9 mouse cellular contexts compared by ENCODE assay signal in the genomic region with DNA sequence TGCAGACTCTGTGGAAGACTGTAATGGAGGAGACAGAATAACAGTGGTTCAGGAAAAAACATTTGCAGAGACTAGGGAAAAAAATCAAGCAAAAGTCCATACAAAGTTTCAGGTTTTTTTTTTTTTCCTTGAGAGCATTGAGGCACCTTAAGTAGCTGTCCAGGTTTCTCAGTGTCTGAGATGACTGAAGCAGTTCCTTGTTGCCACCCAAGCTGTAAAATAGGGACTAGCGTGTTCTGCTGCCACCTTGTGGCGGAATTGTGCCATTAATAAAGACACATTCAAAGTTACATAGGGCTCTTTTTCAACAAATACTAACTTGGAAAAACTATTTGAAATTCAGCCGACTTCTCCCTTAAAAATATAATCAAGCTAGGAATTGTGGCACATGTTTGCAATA. TPM values are rescaled to one million over a fixed set of nuclear protein-coding genes. Genes with fewer than 3 reads are reported as not detected.
DNase-seq lines count a peak whose midpoint lies in the region; ATAC-seq and TF ChIP-seq lines count a peak whose summit lies in the region.
"Had no signal": no experiment of that assay in that cellular context is flagged by ENCODE, and none has a peak within 500 bp of the region (broad histone marks: within the 10 kb centered on the region; RNA-seq: fewer than 3 reads in every experiment).

No protein-coding gene starts in this region.

- no peak for TF ChIP-seq POLR2A in brain, embryonic 14.5 days (IDR thresholded peaks at IDR 0.05; ENCODE audit: borderline replicate concordance, extremely low read depth, insufficient read depth, insufficient read length, poor library complexity, severe bottlenecking)
- TF ChIP-seq POLR2A in limb, embryonic 14.5 days (IDR thresholded peaks at IDR 0.05; ENCODE audit: borderline replicate concordance, extremely low read depth, insufficient read depth, insufficient read length): no peak

- no peaks in the 10 kb centered on the region for H3K36me3 ChIP-seq in midbrain, embryonic 10.5 days
- no peaks in the 10 kb centered on the region for H3K36me3 ChIP-seq in midbrain, embryonic 15.5 days (replicated peaks)
- no peaks in the 10 kb centered on the region for H3K36me3 ChIP-seq in limb, embryonic 14.5 days (ENCODE audit: control insufficient read depth, insufficient read depth, low read length)
- H3K36me3 ChIP-seq: heart, embryonic 13.5 days had no signal

- 0 out of 2 replicates have a peak, but pooled peaks cover 6% of the 10 kb centered on the region for H3K4me1 ChIP-seq in midbrain, embryonic 10.5 days
- peaks cover 2% of the 10 kb centered on the region; the same call in 1 of the 2 replicates for H3K4me1 ChIP-seq in midbrain, embryonic 15.5 days
- 0 out of 2 replicates have a peak, but pooled peaks cover 2% of the 10 kb centered on the region for H3K4me1 ChIP-seq in limb, embryonic 14.5 days (ENCODE audit: control insufficient read depth, insufficient read depth, low read length)

- no peak overlapping the region for H3K27ac ChIP-seq in midbrain, embryonic 10.5 days (replicated peaks)
- H3K27ac ChIP-seq in midbrain, embryonic 15.5 days: no peak overlapping the region
- no peak overlapping the region for H3K27ac ChIP-seq in limb, embryonic 14.5 days (replicated peaks; ENCODE audit: low read depth, low read length)
- H3K27ac ChIP-seq: heart, embryonic 13.5 days had no signal

- H3K4me2 ChIP-seq in midbrain, embryonic 15.5 days: no peak overlapping the region
- no peak overlapping the region for H3K4me2 ChIP-seq in limb, embryonic 14.5 days (replicated peaks; ENCODE audit: low read depth, low read length, severe bottlenecking)
- H3K4me2 ChIP-seq: heart, embryonic 13.5 days had no signal

- DNase-seq in midbrain, embryonic 10.5 days (ENCODE audit: low spot score): peak; percentile 54
- DNase-seq in brain, embryonic 14.5 days (ENCODE audit: low read depth): peak; percentile 86
- peak; percentile 41 for DNase-seq in fibroblast of lung, adult 2 months (ENCODE audit: low read depth)
- peak; percentile 64 to 85 for DNase-seq in kidney, adult 8-10 months
- peak; percentile 79 for DNase-seq in limb, embryonic 14.5 days (ENCODE audit: low spot score)
- peak; percentile 46 for DNase-seq in retina, adult 2 months (ENCODE audit: low read depth, low spot score)
- peak; percentile 71 for DNase-seq in thymus, postnatal 25 days

- 8% methylated on average over 3 of the region's 3 CpGs for WGBS in midbrain, embryonic 10.5 days
- WGBS in midbrain, embryonic 15.5 days: under 1% methylated on average over 3 of the region's 3 CpGs
- 3% methylated on average over 3 of the region's 3 CpGs for WGBS in limb, embryonic 14.5 days

- H3K9me3 ChIP-seq in midbrain, embryonic 10.5 days (replicated peaks): no peaks in the 10 kb centered on the region
- no peaks in the 10 kb centered on the region for H3K9me3 ChIP-seq in midbrain, embryonic 15.5 days
- H3K9me3 ChIP-seq in limb, embryonic 14.5 days (ENCODE audit: control insufficient read depth, low read length): no peaks in the 10 kb centered on the region
- H3K9me3 ChIP-seq: heart, embryonic 13.5 days had no signal

- H3K4me3 ChIP-seq in midbrain, embryonic 10.5 days: no peak overlapping the region
- no peak overlapping the region for H3K4me3 ChIP-seq in midbrain, embryonic 15.5 days
- no peak overlapping the region for H3K4me3 ChIP-seq in limb, embryonic 14.5 days (replicated peaks; ENCODE audit: low read length)
- H3K4me3 ChIP-seq: heart, embryonic 13.5 days had no signal

- ATAC-seq in midbrain, embryonic 15.5 days (replicated peaks): no peak
- ATAC-seq in limb, embryonic 14.5 days (ENCODE audit: low FRiP score, low read depth): no peak

- peak; percentile 74; the same call in 1 of the 2 replicates for TF ChIP-seq CTCF in brain, embryonic 14.5 days (IDR thresholded peaks at IDR 0.05; ENCODE audit: borderline replicate concordance, extremely low read depth, insufficient read depth, insufficient read length)

- H3K27me3 ChIP-seq in midbrain, embryonic 10.5 days (ENCODE audit: low read depth, poor library complexity, severe bottlenecking): no peaks in the 10 kb centered on the region
- H3K27me3 ChIP-seq in midbrain, embryonic 15.5 days (replicated peaks): no peaks in the 10 kb centered on the region
- no peaks in the 10 kb centered on the region for H3K27me3 ChIP-seq in limb, embryonic 14.5 days (ENCODE audit: control insufficient read depth, insufficient read depth, low read length)
- H3K27me3 ChIP-seq: heart, embryonic 13.5 days had no signal

- no peak overlapping the region for H3K9ac ChIP-seq in midbrain, embryonic 15.5 days
- no peak overlapping the region for H3K9ac ChIP-seq in limb, embryonic 14.5 days (ENCODE audit: low read depth, low read length, severe bottlenecking)
- H3K9ac ChIP-seq: heart, embryonic 13.5 days had no signal

RNA-seq across cellular contexts. Expression of gene Rnf20, which starts 4.8 kb away (rescaled TPM):
- 49.7 and 53.9 TPM in 2 replicates for polyA plus RNA-seq in midbrain, embryonic 10.5 days (2016; fragmentation: Nextera tagmentation; extraction: Ambion mirVana)
- polyA plus RNA-seq in midbrain, embryonic 15.5 days (2015; fragmentation: Nextera tagmentation; extraction: Ambion mirVana): 53.3 and 57.4 TPM in 2 replicates
- polyA plus RNA-seq in brain, embryonic 14.5 days (2012; rRNA removed): 53.8 and 64.7 TPM in 2 replicates
- polyA plus RNA-seq in limb, embryonic 14.5 days (2012; rRNA removed): 45.7 and 54.3 TPM in 2 replicates
- 54.5 and 59.4 TPM in 2 replicates for polyA plus RNA-seq in limb, embryonic 14.5 days (2014; fragmentation: Nextera tagmentation; extraction: Ambion mirVana)

RNA-seq across cellular contexts. Expression of gene Tmem246, which starts 29.3 kb away (rescaled TPM):
- polyA plus RNA-seq in midbrain, embryonic 10.5 days (2016; fragmentation: Nextera tagmentation; extraction: Ambion mirVana): 16.0 and 17.8 TPM in 2 replicates
- 107 and 108 TPM in 2 replicates for polyA plus RNA-seq in midbrain, embryonic 15.5 days (2015; fragmentation: Nextera tagmentation; extraction: Ambion mirVana)
- 51.0 and 61.6 TPM in 2 replicates for polyA plus RNA-seq in brain, embryonic 14.5 days (2012; rRNA removed)
- 28.4 and 35.7 TPM in 2 replicates for polyA plus RNA-seq in limb, embryonic 14.5 days (2012; rRNA removed)
- 37.0 and 39.2 TPM in 2 replicates for polyA plus RNA-seq in limb, embryonic 14.5 days (2014; fragmentation: Nextera tagmentation; extraction: Ambion mirVana)

RNA-seq across cellular contexts. Expression of gene Ppp3r2, which starts 54.9 kb away (rescaled TPM):
- not detected in 2 replicates for polyA plus RNA-seq in midbrain, embryonic 10.5 days (2016; fragmentation: Nextera tagmentation; extraction: Ambion mirVana)
- polyA plus RNA-seq in midbrain, embryonic 15.5 days (2015; fragmentation: Nextera tagmentation; extraction: Ambion mirVana): 0.64 and 0.74 TPM in 2 replicates
- 0.09 and 0.38 TPM in 2 replicates for polyA plus RNA-seq in brain, embryonic 14.5 days (2012; rRNA removed)
- polyA plus RNA-seq in limb, embryonic 14.5 days (2012; rRNA removed): 0.15 and 0.19 TPM in 2 replicates
- polyA plus RNA-seq in limb, embryonic 14.5 days (2014; fragmentation: Nextera tagmentation; extraction: Ambion mirVana): 0.14 and 0.22 TPM in 2 replicates
